In genomic region chr11:35232321-35232720, GRCm38 (mm10) we compare ENCODE assay signal across 9 mouse cellular contexts.
DNase-seq lines count a peak whose midpoint lies in the region; TF ChIP-seq lines count a peak whose summit lies in the region.
"Had no signal": no experiment of that assay in that cellular context is flagged by ENCODE, and none has a peak within 500 bp of the region (broad histone marks: within the 10 kb centered on the region; RNA-seq: fewer than 3 reads in every experiment).

No protein-coding gene starts in this region.

- no peak for DNase-seq in layer of hippocampus, adult 2 months (ENCODE audit: low spot score in 2 of 2)
- DNase-seq in layer of hippocampus, adult 9-10 months (ENCODE audit: low spot score): no peak
- peak; percentile 25 to 29 for DNase-seq in cerebellum, postnatal 25 days
- DNase-seq in heart, adult 2 months: peak; percentile 33 to 37
- peak; percentile 20 for DNase-seq in kidney, postnatal 10 days
- no peak for DNase-seq in left cerebral cortex, adult 18-20 months (ENCODE audit: low spot score in 2 of 2)
- no peak for DNase-seq in thymus, postnatal 14 days
- DNase-seq: lung, embryonic 14.5 days had no signal

- TF ChIP-seq CTCF in layer of hippocampus, adult 2 months (conservative IDR thresholded peaks at IDR 0.05): no peak
- no peak for TF ChIP-seq CTCF in heart, adult 2 months (IDR thresholded peaks at IDR 0.05)

- H3K4me3 ChIP-seq in layer of hippocampus, adult 2 months: no peak overlapping the region
- no peak overlapping the region for H3K4me3 ChIP-seq in heart, adult 2 months
- H3K4me3 ChIP-seq: midbrain, embryonic 15.5 days had no signal

- intact Hi-C loops in heart, adult 2 months (cut with DNase I): loop anchor here (5.0 kb wide), 1 partner anchor 60 kb away; no protein-coding TSS in a partner anchor

- no peaks in the 10 kb centered on the region for H3K79me2 ChIP-seq in heart, adult 2 months (replicated peaks; ENCODE audit: control insufficient read depth, insufficient read depth, low read length)

- H3K4me1 ChIP-seq in heart, adult 2 months (ENCODE audit: control insufficient read depth, insufficient read depth, low read length): peaks cover 6% of the 10 kb centered on the region
- H3K4me1 ChIP-seq: midbrain, embryonic 15.5 days had no signal

- 53% methylated on average over 4 of the region's 4 CpGs for WGBS in heart, adult 2 months

- H3K9ac ChIP-seq in heart, adult 2 months (ENCODE audit: low read depth, low read length): no peak overlapping the region
- H3K9ac ChIP-seq: lung, embryonic 14.5 days; midbrain, embryonic 15.5 days had no signal

- no peak for TF ChIP-seq EP300 in heart, adult 2 months (IDR thresholded peaks at IDR 0.05; ENCODE audit: insufficient read depth, low read depth, low read length)

- peak overlapping the region; percentile 33; the same call in 1 of the 2 replicates for H3K27ac ChIP-seq in layer of hippocampus, adult 2 months
- peak overlapping the region; percentile 54 for H3K27ac ChIP-seq in heart, adult 2 months
- H3K27ac ChIP-seq: midbrain, embryonic 15.5 days had no signal

- TF ChIP-seq POLR2A in heart, adult 2 months (IDR thresholded peaks at IDR 0.05; ENCODE audit: insufficient read depth, low read depth, low read length): no peak

- H3K27me3 ChIP-seq in heart, adult 2 months (ENCODE audit: control insufficient read depth, insufficient read depth, low read length): no peaks in the 10 kb centered on the region
- H3K27me3 ChIP-seq: midbrain, embryonic 15.5 days had no signal

- H3K36me3 ChIP-seq in heart, adult 2 months (ENCODE audit: control insufficient read depth, insufficient read depth, low read length): no peaks in the 10 kb centered on the region
- H3K36me3 ChIP-seq: midbrain, embryonic 15.5 days had no signal

Comparison
In these comparisons a context has a peak if more than half of its experiments do, and no peak if none do; other contexts are left out.
1. DNase-seq: peak in cerebellum, postnatal 25 days (2 of 2), heart, adult 2 months (2 of 2) and kidney, postnatal 10 days (single experiment); none in layer of hippocampus, adult 2 months (0 of 2), layer of hippocampus, adult 9-10 months (single experiment), left cerebral cortex, adult 18-20 months (0 of 2) and thymus, postnatal 14 days (single experiment).